In the genomic region with DNA sequence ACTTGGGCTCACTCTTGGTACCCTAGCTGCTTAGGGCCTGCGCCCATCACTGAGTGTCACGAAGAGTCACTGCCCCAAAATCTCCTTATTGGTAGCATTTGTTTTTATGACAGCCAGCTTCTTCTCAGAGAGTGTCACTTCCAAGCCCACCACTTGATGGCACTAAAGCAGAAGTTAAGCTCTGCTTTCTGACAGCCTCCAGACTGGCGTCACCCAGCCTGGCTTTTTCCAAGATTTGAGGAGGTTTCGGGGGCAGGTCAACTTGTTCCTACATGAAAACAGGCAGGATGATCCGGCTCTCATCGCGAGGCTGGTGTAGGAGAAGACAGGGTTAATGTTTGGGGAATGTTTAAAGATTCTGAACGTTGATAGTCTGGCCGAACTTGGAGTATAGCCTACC, we compare ENCODE assay signal across 8 mouse cellular contexts. TPM values are rescaled to one million over a fixed set of nuclear protein-coding genes. Genes with fewer than 3 reads are reported as not detected.
DNase-seq lines count a peak whose midpoint lies in the region; ATAC-seq and TF ChIP-seq lines count a peak whose summit lies in the region.

No protein-coding gene starts in this region.

- peak; percentile 40; the same call in 1 of the 2 replicates for ATAC-seq in forebrain, embryonic 14.5 days
- ATAC-seq in heart, postnatal 0 days (ENCODE audit: insufficient read depth, low read depth), result peak; percentile 56
- peak; percentile 28 for ATAC-seq in lung, embryonic 14.5 days (ENCODE audit: insufficient read depth)

- H3K4me2 ChIP-seq in forebrain, embryonic 14.5 days (ENCODE audit: low read length), result no peak overlapping the region
- H3K4me2 ChIP-seq in heart, postnatal 0 days (ENCODE audit: low read depth, low read length), result peak overlapping the region; percentile 39; the same call in 1 of the 2 replicates
- 0 out of 2 replicates have a peak overlapping the region, but pooled peaks have one; percentile 13 for H3K4me2 ChIP-seq in lung, embryonic 14.5 days

- H3K9me3 ChIP-seq in forebrain, embryonic 14.5 days (replicated peaks; ENCODE audit: control insufficient read depth, low read length), result no peaks in the 10 kb centered on the region
- no peaks in the 10 kb centered on the region for H3K9me3 ChIP-seq in heart, postnatal 0 days (replicated peaks; ENCODE audit: control insufficient read depth, low read length)
- no peaks in the 10 kb centered on the region for H3K9me3 ChIP-seq in lung, embryonic 14.5 days (ENCODE audit: low read depth, low read length)

- H3K9ac ChIP-seq in forebrain, embryonic 14.5 days (ENCODE audit: low read length), result no peak overlapping the region
- no peak overlapping the region for H3K9ac ChIP-seq in heart, postnatal 0 days (replicated peaks; ENCODE audit: low read depth, low read length)
- no peak overlapping the region for H3K9ac ChIP-seq in lung, embryonic 14.5 days

- TF ChIP-seq CTCF in heart, postnatal 0 days (IDR thresholded peaks at IDR 0.05; ENCODE audit: low read depth), result peak; percentile 84
- peak; percentile 84 for TF ChIP-seq CTCF in lung, embryonic 14.5 days (IDR thresholded peaks at IDR 0.05; ENCODE audit: low read depth)

- peak; percentile 80 for DNase-seq in MN1 (ENCODE audit: low spot score)
- DNase-seq in cerebellum, adult 11 months, result peak; percentile 67
- peak; percentile 87 for DNase-seq in forebrain, embryonic 14.5 days (ENCODE audit: low spot score)
- peak; percentile 88 for DNase-seq in heart, postnatal 0 days (ENCODE audit: low spot score)
- peak; percentile 71 to 93 for DNase-seq in layer of hippocampus, adult 18-20 months (ENCODE audit: low spot score in 2 of 2)
- DNase-seq in lung, embryonic 14.5 days, result peak; percentile 94
- DNase-seq in retina, postnatal 1 day, result peak; percentile 82
- DNase-seq in urinary bladder, adult 18-20 months (ENCODE audit: low spot score in 2 of 2), result peak; percentile 65 to 69

- H3K4me1 ChIP-seq in forebrain, embryonic 14.5 days (ENCODE audit: control insufficient read depth, insufficient read depth, low read length), result no peaks in the 10 kb centered on the region
- H3K4me1 ChIP-seq in heart, postnatal 0 days (ENCODE audit: control insufficient read depth, insufficient read depth), result peaks cover 16% of the 10 kb centered on the region
- peaks cover 17% of the 10 kb centered on the region for H3K4me1 ChIP-seq in lung, embryonic 14.5 days (ENCODE audit: insufficient read depth)

- WGBS in forebrain, embryonic 14.5 days, result 19% methylated on average over 9 of the region's 9 CpGs
- WGBS in heart, postnatal 0 days, result 7% methylated on average over 9 of the region's 9 CpGs
- 6% methylated on average over 9 of the region's 9 CpGs for WGBS in lung, embryonic 14.5 days

- H3K4me3 ChIP-seq in forebrain, embryonic 14.5 days (ENCODE audit: low read depth, low read length), result no peak overlapping the region
- no peak overlapping the region for H3K4me3 ChIP-seq in heart, postnatal 0 days (ENCODE audit: low read depth, low read length)
- no peak overlapping the region for H3K4me3 ChIP-seq in lung, embryonic 14.5 days (ENCODE audit: low read depth, low read length)

- no peaks in the 10 kb centered on the region for H3K27me3 ChIP-seq in forebrain, embryonic 14.5 days (replicated peaks; ENCODE audit: control insufficient read depth, insufficient read depth, low read length)
- H3K27me3 ChIP-seq in heart, postnatal 0 days (ENCODE audit: control insufficient read depth, insufficient read depth, low read length), result no peaks in the 10 kb centered on the region
- peaks cover 6% of the 10 kb centered on the region; the same call in 1 of the 2 replicates for H3K27me3 ChIP-seq in lung, embryonic 14.5 days (ENCODE audit: insufficient read depth, low read length)

- H3K27ac ChIP-seq in forebrain, embryonic 14.5 days (ENCODE audit: low read depth, low read length), result no peak overlapping the region
- no peak overlapping the region for H3K27ac ChIP-seq in heart, postnatal 0 days (ENCODE audit: low read depth)
- no peak overlapping the region for H3K27ac ChIP-seq in lung, embryonic 14.5 days (ENCODE audit: low read depth)

- no peak for TF ChIP-seq EP300 in heart, postnatal 0 days (IDR thresholded peaks at IDR 0.05; ENCODE audit: low read depth)

- H3K36me3 ChIP-seq in forebrain, embryonic 14.5 days (ENCODE audit: control insufficient read depth, insufficient read depth, low read length), result no peaks in the 10 kb centered on the region
- H3K36me3 ChIP-seq in heart, postnatal 0 days (replicated peaks; ENCODE audit: control insufficient read depth, insufficient read depth, low read length), result no peaks in the 10 kb centered on the region
- no peaks in the 10 kb centered on the region for H3K36me3 ChIP-seq in lung, embryonic 14.5 days (ENCODE audit: insufficient read depth)

RNA-seq across cellular contexts. Expression of a gene that starts 54.9 kb away (rescaled TPM):
- 3.1 and 4.7 TPM in 2 replicates for polyA plus RNA-seq in forebrain, embryonic 14.5 days (2014; fragmentation: Nextera tagmentation; extraction: Ambion mirVana)
- total RNA-seq in heart, postnatal 0 days (2014; rRNA removed; ENCODE audit: low replicate concordance), result not detected in 2 replicates
- polyA plus RNA-seq in heart, postnatal 0 days (2015; fragmentation: Nextera tagmentation; extraction: Ambion mirVana), result 3.3 and 3.6 TPM in 2 replicates
- total RNA-seq in layer of hippocampus, adult 18-20 months (2021), result 1 to 10 TPM; 1.1 to 1.4 TPM
- 4.3 and 6.8 TPM in 2 replicates for polyA plus RNA-seq in lung, embryonic 14.5 days (2014; fragmentation: Nextera tagmentation; extraction: Ambion mirVana)
